ENCODE assay signal across 16 mouse cellular contexts in the genomic region with DNA sequence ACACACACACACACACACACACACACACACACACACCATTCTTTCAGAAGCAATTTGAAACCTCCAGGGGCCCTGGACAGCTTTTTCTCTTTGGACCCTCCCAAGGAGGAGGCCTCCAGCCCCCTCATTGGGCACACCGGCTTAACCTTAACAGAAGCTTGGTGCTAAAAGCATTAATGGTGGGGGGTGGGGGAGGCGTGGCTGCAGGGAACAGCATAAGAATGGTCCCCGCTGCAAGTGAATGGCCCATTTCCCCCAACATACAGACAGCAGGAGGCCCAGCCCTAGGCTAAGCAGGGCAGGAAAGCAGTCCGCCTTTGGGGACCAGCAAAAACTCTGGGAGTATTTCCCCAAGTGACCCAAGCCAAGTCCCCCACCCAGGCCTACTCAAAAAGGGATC. TPM values are rescaled to one million over a fixed set of nuclear protein-coding genes. Genes with fewer than 3 reads are reported as not detected.
DNase-seq lines count a peak whose midpoint lies in the region; ATAC-seq and TF ChIP-seq lines count a peak whose summit lies in the region.
"Had no signal": no experiment of that assay in that cellular context is flagged by ENCODE, and none has a peak within 500 bp of the region (broad histone marks: within the 10 kb centered on the region; RNA-seq: fewer than 3 reads in every experiment).

No protein-coding gene starts in this region.

- no peak overlapping the region for H3K27ac ChIP-seq in heart, embryonic 13.5 days (replicated peaks)
- no peak overlapping the region for H3K27ac ChIP-seq in midbrain, embryonic 10.5 days (replicated peaks)
- H3K27ac ChIP-seq in midbrain, embryonic 14.5 days (replicated peaks; ENCODE audit: low read depth, low read length): no peak overlapping the region
- H3K27ac ChIP-seq in embryonic facial prominence, embryonic 11.5 days (replicated peaks; ENCODE audit: low read depth, low read length): no peak overlapping the region
- H3K27ac ChIP-seq: heart, embryonic 10.5 days; hindbrain, embryonic 13.5 days had no signal

- no peak for ATAC-seq in heart, embryonic 13.5 days (ENCODE audit: extremely low read depth, insufficient number of reproducible peaks, low FRiP score, low TSS enrichment)
- no peak for ATAC-seq in midbrain, embryonic 14.5 days (ENCODE audit: low FRiP score, low TSS enrichment)
- no peak for ATAC-seq in embryonic facial prominence, embryonic 11.5 days (replicated peaks; ENCODE audit: insufficient number of reproducible peaks, low FRiP score, low TSS enrichment, low read depth)
- ATAC-seq: midbrain, embryonic 16.5 days had no signal

- no peak for TF ChIP-seq POLR2A in myocyte (IDR thresholded peaks at IDR 0.05; ENCODE audit: insufficient read length, low read depth)

- 0 out of 2 replicates have a peak overlapping the region, but pooled peaks have one; percentile 90 for H3K4me2 ChIP-seq in heart, embryonic 13.5 days
- no peak overlapping the region for H3K4me2 ChIP-seq in midbrain, embryonic 14.5 days (ENCODE audit: low read length)
- H3K4me2 ChIP-seq in embryonic facial prominence, embryonic 11.5 days (ENCODE audit: low read depth, low read length): no peak overlapping the region; the same call in 1 of the 2 replicates
- peak overlapping the region; percentile 86 for H3K4me2 ChIP-seq in myocyte (ENCODE audit: low read depth)

- H3K9ac ChIP-seq in heart, embryonic 13.5 days: no peak overlapping the region
- no peak overlapping the region for H3K9ac ChIP-seq in midbrain, embryonic 14.5 days (replicated peaks; ENCODE audit: low read length)
- H3K9ac ChIP-seq in embryonic facial prominence, embryonic 11.5 days (replicated peaks; ENCODE audit: low read length): no peak overlapping the region

- no peak for DNase-seq in heart, adult 9 months (ENCODE audit: low spot score in 2 of 2)
- peak; percentile 26 for DNase-seq in midbrain, embryonic 10.5 days (ENCODE audit: low spot score)
- no peak for DNase-seq in midbrain, embryonic 14.5 days
- peak; percentile 21 for DNase-seq in embryonic facial prominence, embryonic 11.5 days (ENCODE audit: low spot score)
- no peak for DNase-seq in MN1 (ENCODE audit: low spot score)
- no peak for DNase-seq in spleen, adult 18-20 months
- DNase-seq: B cell, adult 2 months; liver; right cerebral cortex, postnatal 14 days; thymus, postnatal 14 days had no signal

- H3K9me3 ChIP-seq in heart, embryonic 13.5 days: no peaks in the 10 kb centered on the region
- H3K9me3 ChIP-seq in midbrain, embryonic 10.5 days (replicated peaks): no peaks in the 10 kb centered on the region
- H3K9me3 ChIP-seq in midbrain, embryonic 14.5 days (ENCODE audit: control insufficient read depth, low read length): no peaks in the 10 kb centered on the region
- H3K9me3 ChIP-seq in embryonic facial prominence, embryonic 11.5 days (replicated peaks; ENCODE audit: control insufficient read depth, low read length): no peaks in the 10 kb centered on the region
- H3K9me3 ChIP-seq: heart, embryonic 10.5 days; hindbrain, embryonic 13.5 days had no signal

- peaks cover 76% of the 10 kb centered on the region for H3K4me1 ChIP-seq in heart, embryonic 13.5 days
- peaks cover 61% of the 10 kb centered on the region for H3K4me1 ChIP-seq in midbrain, embryonic 10.5 days
- H3K4me1 ChIP-seq in midbrain, embryonic 14.5 days (ENCODE audit: control insufficient read depth, insufficient read depth, low read length): peaks cover 29% of the 10 kb centered on the region
- peaks cover 10% of the 10 kb centered on the region; the same call in 1 of the 2 replicates for H3K4me1 ChIP-seq in embryonic facial prominence, embryonic 11.5 days (ENCODE audit: control insufficient read depth, insufficient read depth, low read length)

- peaks cover 54% of the 10 kb centered on the region for H3K79me2 ChIP-seq in myocyte (ENCODE audit: control insufficient read depth, insufficient read depth)

- WGBS in heart, embryonic 13.5 days: 50% methylated on average over 4 of the region's 4 CpGs
- WGBS in midbrain, embryonic 10.5 days: 6% methylated on average over 4 of the region's 4 CpGs
- WGBS in midbrain, embryonic 14.5 days: 16% methylated on average over 4 of the region's 4 CpGs
- 12% methylated on average over 4 of the region's 4 CpGs for WGBS in embryonic facial prominence, embryonic 11.5 days

- H3K36me3 ChIP-seq in heart, embryonic 13.5 days: peaks cover 19% of the 10 kb centered on the region
- no peaks in the 10 kb centered on the region for H3K36me3 ChIP-seq in midbrain, embryonic 10.5 days
- H3K36me3 ChIP-seq in midbrain, embryonic 14.5 days (ENCODE audit: control insufficient read depth, insufficient read depth, low read length): peaks cover 10% of the 10 kb centered on the region; the same call in 1 of the 2 replicates
- no peaks in the 10 kb centered on the region for H3K36me3 ChIP-seq in embryonic facial prominence, embryonic 11.5 days (replicated peaks; ENCODE audit: control insufficient read depth, insufficient read depth, low read depth, low read length)
- peaks cover 13% of the 10 kb centered on the region for H3K36me3 ChIP-seq in myocyte (ENCODE audit: control insufficient read depth, insufficient read depth)

- H3ac ChIP-seq in myocyte (ENCODE audit: control insufficient read depth, insufficient read length): no peak overlapping the region

- peaks cover 42% of the 10 kb centered on the region for H3K27me3 ChIP-seq in heart, embryonic 13.5 days (replicated peaks)
- peaks cover 86% of the 10 kb centered on the region for H3K27me3 ChIP-seq in midbrain, embryonic 10.5 days (ENCODE audit: low read depth, poor library complexity, severe bottlenecking)
- H3K27me3 ChIP-seq in midbrain, embryonic 14.5 days (ENCODE audit: control insufficient read depth, insufficient read depth, low read length): peaks cover 47% of the 10 kb centered on the region
- peaks cover 43% of the 10 kb centered on the region for H3K27me3 ChIP-seq in embryonic facial prominence, embryonic 11.5 days (ENCODE audit: control insufficient read depth, insufficient read depth, low read length)
- H3K27me3 ChIP-seq in myocyte (ENCODE audit: control insufficient read depth, insufficient read depth, insufficient read length): no peaks in the 10 kb centered on the region

- no peak overlapping the region; the same call in 1 of the 2 replicates for H3K4me3 ChIP-seq in heart, embryonic 13.5 days
- no peak overlapping the region for H3K4me3 ChIP-seq in midbrain, embryonic 10.5 days
- no peak overlapping the region for H3K4me3 ChIP-seq in midbrain, embryonic 14.5 days (replicated peaks; ENCODE audit: low read depth, low read length)
- H3K4me3 ChIP-seq in embryonic facial prominence, embryonic 11.5 days (ENCODE audit: low read depth, low read length): no peak overlapping the region
- H3K4me3 ChIP-seq in myocyte: peak overlapping the region; percentile 92
- H3K4me3 ChIP-seq: erythroblast, embryonic 14.5 days had no signal

TF ChIP-seq in myocyte, 11 proteins besides CTCF, POLR2A, EP300 and RAD21:
- TF ChIP-seq REST (IDR thresholded peaks at IDR 0.05; ENCODE audit: insufficient read depth, insufficient read length): no peak
- no peak for TF ChIP-seq MYOD1 (IDR thresholded peaks at IDR 0.05; ENCODE audit: control insufficient read depth in 1 of 3, insufficient read length in 2 of 3, low read depth in 2 of 3)
- TF ChIP-seq E2F4 (IDR thresholded peaks at IDR 0.05; ENCODE audit: insufficient read depth): no peak
- no peak for TF ChIP-seq MYOG (IDR thresholded peaks at IDR 0.05; ENCODE audit: control insufficient read depth in 1 of 3, insufficient read depth in 1 of 3, insufficient read length in 2 of 3, low read depth in 2 of 3)
- TF ChIP-seq USF1 (IDR thresholded peaks at IDR 0.05; ENCODE audit: low read depth): no peak
- TF ChIP-seq MAX (IDR thresholded peaks at IDR 0.05; ENCODE audit: low read depth): no peak
- TF ChIP-seq POLR2AphosphoS2 (IDR thresholded peaks at IDR 0.05; ENCODE audit: insufficient read length, low read depth): no peak
- TF ChIP-seq CEBPB (IDR thresholded peaks at IDR 0.05; ENCODE audit: insufficient read depth, poor library complexity, severe bottlenecking): no peak
- TF ChIP-seq SRF (IDR thresholded peaks at IDR 0.05; ENCODE audit: control insufficient read depth, insufficient read length, low read depth): no peak
- TF ChIP-seq TCF12 (IDR thresholded peaks at IDR 0.05; ENCODE audit: insufficient read depth, poor library complexity, severe bottlenecking): no peak
- no peak for TF ChIP-seq TCF3 (IDR thresholded peaks at IDR 0.05; ENCODE audit: insufficient read length, low read depth)

RNA-seq across cellular contexts. Expression of a gene that starts 5.4 kb away (rescaled TPM):
- polyA plus RNA-seq in heart, embryonic 13.5 days (2015; fragmentation: Nextera tagmentation; extraction: Ambion mirVana): 39.8 and 42.1 TPM in 2 replicates
- 4.8 and 6.8 TPM in 2 replicates for polyA plus RNA-seq in midbrain, embryonic 10.5 days (2016; fragmentation: Nextera tagmentation; extraction: Ambion mirVana)
- 16.2 and 24.6 TPM in 2 replicates for polyA plus RNA-seq in midbrain, embryonic 14.5 days (2014; fragmentation: Nextera tagmentation; extraction: Ambion mirVana)
- 34.5 and 39.3 TPM in 2 replicates for polyA plus RNA-seq in embryonic facial prominence, embryonic 11.5 days (2014; fragmentation: Nextera tagmentation; extraction: Ambion mirVana)
- polyA plus RNA-seq in myocyte (2012; fragmentation: generic; extraction: Trizol): 43.7 TPM

Comparison
In these comparisons a context has a peak if more than half of its experiments do, and no peak if none do; other contexts are left out.
1. DNase-seq: peak in midbrain, embryonic 10.5 days (single experiment) and embryonic facial prominence, embryonic 11.5 days (single experiment); none in heart, adult 9 months (0 of 2), midbrain, embryonic 14.5 days (single experiment), MN1 (single experiment) and spleen, adult 18-20 months (0 of 2).
2. H3K4me2 ChIP-seq: peak in heart, embryonic 13.5 days (single experiment) and myocyte (single experiment); none in midbrain, embryonic 14.5 days (single experiment) and embryonic facial prominence, embryonic 11.5 days (single experiment).